Mouse (Mus musculus): ENCODE measurements around the gene Aqp9. TPM values are rescaled to one million over a fixed set of nuclear protein-coding genes. Genes with fewer than 3 reads are reported as not detected.

Gene Aqp9
- 1.8 and 2.6 TPM in 2 replicates for polyA plus RNA-seq (2012; rRNA removed)

DNA sequence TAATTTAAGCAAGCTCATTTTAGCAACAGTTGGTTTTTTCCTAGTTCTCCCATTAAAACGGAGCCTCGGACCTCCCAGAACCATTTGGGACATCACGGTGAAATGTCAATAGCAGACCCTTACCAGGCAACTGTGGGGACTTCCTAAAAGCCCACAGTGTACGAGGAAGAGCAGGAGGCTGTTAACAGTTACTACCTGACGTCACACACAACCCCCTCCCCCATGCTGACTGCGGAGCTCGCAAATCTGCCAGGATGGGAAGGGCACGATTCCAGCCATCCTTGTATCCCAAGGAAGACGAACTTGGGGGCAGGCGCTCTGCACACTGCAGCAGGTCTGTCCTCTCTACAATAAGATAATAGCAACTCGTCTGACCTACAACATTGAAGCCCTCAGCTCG is at the start of gene Aqp9:
Aqp9 (minus strand) TSS at position 172 of the 400 bp plus-strand sequence.
- Histone ChIP-seq H3K4me1 (ENCODE audit: control insufficient read depth, insufficient read depth, low read length) (no peaks in the 10 kb centered on the region), H3K27ac (ENCODE audit: insufficient read depth, low read length) (no peak within 1 kb of the TSS), H3K4me3 (ENCODE audit: insufficient read depth, low read length) (no peak within 1 kb of the TSS)
- TF ChIP-seq CTCF (IDR thresholded peaks at IDR 0.05; ENCODE audit: extremely low read depth, insufficient read depth, low read length) (no peak), POLR2A (IDR thresholded peaks at IDR 0.05; ENCODE audit: extremely low read depth, insufficient read depth, low read length) (no peak)

- H3K4me3 ChIP-seq (ENCODE audit: insufficient read depth, low read length): no peak overlapping the region
- H3K4me1 ChIP-seq (ENCODE audit: control insufficient read depth, insufficient read depth, low read length): no peaks in the 10 kb centered on the region
- no peak overlapping the region for H3K27ac ChIP-seq (ENCODE audit: insufficient read depth, low read length)
- TF ChIP-seq POLR2A (IDR thresholded peaks at IDR 0.05; ENCODE audit: extremely low read depth, insufficient read depth, low read length) (no peak), CTCF (IDR thresholded peaks at IDR 0.05; ENCODE audit: extremely low read depth, insufficient read depth, low read length) (no peak)
These were observed 49.3 kb upstream of the Aqp9 start for GRCm38 (mm10) chr9:71217793-71218095.

DNA sequence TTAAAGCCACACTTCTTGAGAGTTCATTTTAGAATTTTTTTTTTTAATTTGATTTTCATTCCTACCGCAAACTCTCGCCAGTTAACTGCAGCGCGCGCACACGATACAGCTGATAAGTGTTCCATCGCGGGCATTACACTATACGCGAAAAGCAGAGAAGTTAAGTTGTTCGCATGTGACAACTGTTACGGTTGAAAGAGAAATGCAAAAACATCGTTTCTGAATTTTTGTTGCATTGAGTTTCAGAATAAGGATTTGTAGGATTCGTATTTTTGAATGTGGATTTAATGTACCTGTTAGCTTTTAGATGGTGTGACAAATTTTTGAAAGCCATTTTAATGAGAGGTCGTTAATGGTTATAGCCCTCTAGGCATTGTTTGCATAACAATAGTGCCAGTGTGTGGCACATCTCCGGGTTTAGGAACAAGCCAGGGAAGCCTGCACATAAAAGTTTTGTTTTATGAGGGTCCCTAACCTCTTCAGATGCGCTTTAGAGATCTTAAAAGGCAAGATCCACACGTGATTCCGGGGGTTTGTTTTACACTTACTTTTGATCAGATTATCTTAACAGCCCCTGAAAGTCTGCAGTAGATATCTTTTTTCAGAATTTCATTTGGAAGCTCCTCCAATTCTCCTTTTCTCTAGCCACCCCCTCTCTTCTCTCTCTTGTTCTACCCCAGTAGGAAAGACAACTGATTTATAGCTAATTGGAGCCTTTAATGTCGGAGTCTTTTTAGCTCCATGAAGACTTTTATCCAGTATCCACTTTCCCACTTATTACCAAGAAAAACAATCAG is 48.7 kb upstream of the Aqp9 start:
- Histone ChIP-seq H3K27ac (ENCODE audit: insufficient read depth, low read length) (no peak overlapping the region), H3K4me1 (ENCODE audit: control insufficient read depth, insufficient read depth, low read length) (no peaks in the 10 kb centered on the region), H3K4me3 (ENCODE audit: insufficient read depth, low read length) (no peak overlapping the region)
- no peak for TF ChIP-seq CTCF (IDR thresholded peaks at IDR 0.05; ENCODE audit: extremely low read depth, insufficient read depth, low read length)

- H3K4me3 ChIP-seq (ENCODE audit: insufficient read depth, low read length): no peak overlapping the region
- TF ChIP-seq CTCF (IDR thresholded peaks at IDR 0.05; ENCODE audit: extremely low read depth, insufficient read depth, low read length) (no peak), POLR2A (IDR thresholded peaks at IDR 0.05; ENCODE audit: extremely low read depth, insufficient read depth, low read length) (no peak)
- no peaks in the 10 kb centered on the region for H3K4me1 ChIP-seq (ENCODE audit: control insufficient read depth, insufficient read depth, low read length)
- H3K27ac ChIP-seq (ENCODE audit: insufficient read depth, low read length): no peak overlapping the region
These were observed 47.8 kb upstream of the Aqp9 start for GRCm38 (mm10) chr9:71216036-71216995.

DNA sequence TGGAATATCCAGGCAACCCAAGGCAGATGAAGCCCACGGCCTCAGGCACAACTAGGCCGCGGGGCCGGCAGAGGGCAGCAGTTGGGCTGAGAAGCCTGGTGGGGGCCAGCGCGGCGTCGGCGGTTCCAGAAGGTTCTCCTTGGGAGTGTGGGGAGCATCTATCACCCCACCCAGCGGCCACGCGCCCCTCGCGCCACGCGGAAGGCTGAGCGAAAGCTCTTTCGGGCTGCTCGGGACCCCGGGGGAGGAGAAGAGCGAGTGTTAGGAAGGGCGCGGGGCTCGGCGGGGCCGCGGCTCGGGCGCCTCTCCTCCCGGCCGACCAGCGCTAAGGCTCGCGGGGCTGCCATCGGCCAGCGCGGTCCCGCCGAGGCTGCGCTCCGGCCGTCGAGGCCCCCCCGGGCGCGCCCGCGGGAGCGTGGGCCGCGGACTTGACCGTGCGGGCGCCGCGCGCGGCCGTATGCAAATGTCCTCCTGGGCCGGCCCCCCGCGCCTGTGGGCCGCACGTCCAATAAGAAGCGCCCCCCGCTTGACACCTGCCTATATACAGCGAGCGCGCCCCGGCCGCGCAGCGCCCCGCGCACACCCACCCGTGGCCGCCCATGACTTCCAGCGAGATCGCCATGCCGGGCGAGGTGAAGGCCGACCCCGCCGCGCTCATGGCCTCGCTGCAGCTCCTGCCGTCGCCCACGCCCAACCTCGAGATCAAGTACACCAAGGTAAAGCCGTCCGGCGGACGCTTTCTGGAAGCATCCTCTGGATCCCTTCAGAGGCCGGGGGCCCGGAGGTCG is 47.0 kb upstream of the Aqp9 start, which contains the start of gene Aldh1a2:
Aldh1a2 (plus strand) TSS at position 542 of the 788 bp plus-strand sequence.
- no peak within 1 kb of the TSS for H3K4me3 ChIP-seq (ENCODE audit: insufficient read depth, low read length)
- TF ChIP-seq POLR2A (IDR thresholded peaks at IDR 0.05; ENCODE audit: extremely low read depth, insufficient read depth, low read length): no peak
- 0 out of 2 replicates have a peak, but pooled peaks have one; percentile 7 for TF ChIP-seq CTCF (IDR thresholded peaks at IDR 0.05; ENCODE audit: extremely low read depth, insufficient read depth, low read length)
- no peaks in the 10 kb centered on the region for H3K4me1 ChIP-seq (ENCODE audit: control insufficient read depth, insufficient read depth, low read length)
- H3K27ac ChIP-seq (ENCODE audit: insufficient read depth, low read length): no peak within 1 kb of the TSS

DNA sequence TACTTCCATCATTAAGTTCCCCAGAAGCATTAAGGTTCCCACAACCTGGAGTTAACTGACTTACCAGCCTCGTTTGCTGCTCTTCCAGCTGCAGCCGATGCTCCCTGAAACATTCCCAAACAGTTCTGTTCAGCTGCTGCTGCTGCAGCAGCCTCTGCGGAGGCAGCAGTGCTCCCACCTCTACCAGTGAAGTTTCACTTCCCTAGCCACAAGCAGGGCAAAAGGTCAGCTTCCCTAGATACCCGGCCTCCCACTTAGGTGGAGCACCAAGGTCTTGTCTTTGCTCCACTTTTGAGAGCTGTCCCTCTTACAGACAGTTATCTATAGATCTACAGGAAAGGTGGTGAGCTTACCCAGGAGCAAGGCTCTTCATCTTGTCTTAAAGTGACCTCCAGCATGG is 45.2 kb upstream of the Aqp9 start:
- no peaks in the 10 kb centered on the region for H3K4me1 ChIP-seq (ENCODE audit: control insufficient read depth, insufficient read depth, low read length)
- TF ChIP-seq POLR2A (IDR thresholded peaks at IDR 0.05; ENCODE audit: extremely low read depth, insufficient read depth, low read length) (no peak), CTCF (IDR thresholded peaks at IDR 0.05; ENCODE audit: extremely low read depth, insufficient read depth, low read length) (no peak)
- H3K4me3 ChIP-seq (ENCODE audit: insufficient read depth, low read length): no peak overlapping the region
- no peak overlapping the region for H3K27ac ChIP-seq (ENCODE audit: insufficient read depth, low read length)

GRCm38 (mm10) chr9:71210870-71211269 is 42.4 kb upstream of the Aqp9 start:
- TF ChIP-seq POLR2A (IDR thresholded peaks at IDR 0.05; ENCODE audit: extremely low read depth, insufficient read depth, low read length) (no peak), CTCF (IDR thresholded peaks at IDR 0.05; ENCODE audit: extremely low read depth, insufficient read depth, low read length) (peak; percentile 90)
- H3K4me1 ChIP-seq (ENCODE audit: control insufficient read depth, insufficient read depth, low read length): no peaks in the 10 kb centered on the region
- H3K4me3 ChIP-seq (ENCODE audit: insufficient read depth, low read length): no peak overlapping the region

GRCm38 (mm10) chr9:71209299-71209698 is 40.8 kb upstream of the Aqp9 start:
- TF ChIP-seq POLR2A (IDR thresholded peaks at IDR 0.05; ENCODE audit: extremely low read depth, insufficient read depth, low read length) (no peak), CTCF (IDR thresholded peaks at IDR 0.05; ENCODE audit: extremely low read depth, insufficient read depth, low read length) (no peak)
- Histone ChIP-seq H3K4me1 (ENCODE audit: control insufficient read depth, insufficient read depth, low read length) (no peaks in the 10 kb centered on the region), H3K27ac (ENCODE audit: insufficient read depth, low read length) (no peak overlapping the region), H3K4me3 (ENCODE audit: insufficient read depth, low read length) (no peak overlapping the region)

More at GRCm38 (mm10) chr9:71210870-71211269, 42.4 kb upstream of the Aqp9 start:
- H3K27ac ChIP-seq (ENCODE audit: insufficient read depth, low read length): no peak overlapping the region

- no peak overlapping the region for H3K27ac ChIP-seq (ENCODE audit: insufficient read depth, low read length)
- TF ChIP-seq POLR2A (IDR thresholded peaks at IDR 0.05; ENCODE audit: extremely low read depth, insufficient read depth, low read length) (no peak), CTCF (IDR thresholded peaks at IDR 0.05; ENCODE audit: extremely low read depth, insufficient read depth, low read length) (no peak)
- H3K4me3 ChIP-seq (ENCODE audit: insufficient read depth, low read length): no peak overlapping the region
- no peaks in the 10 kb centered on the region for H3K4me1 ChIP-seq (ENCODE audit: control insufficient read depth, insufficient read depth, low read length)
These were observed 33.8 kb upstream of the Aqp9 start for GRCm38 (mm10) chr9:71202265-71202664.

Data from cortical plate, adult 2 months (tissue).